Mouse (Mus musculus): Measurements from ENCODE around the gene Diras1.

DNA sequence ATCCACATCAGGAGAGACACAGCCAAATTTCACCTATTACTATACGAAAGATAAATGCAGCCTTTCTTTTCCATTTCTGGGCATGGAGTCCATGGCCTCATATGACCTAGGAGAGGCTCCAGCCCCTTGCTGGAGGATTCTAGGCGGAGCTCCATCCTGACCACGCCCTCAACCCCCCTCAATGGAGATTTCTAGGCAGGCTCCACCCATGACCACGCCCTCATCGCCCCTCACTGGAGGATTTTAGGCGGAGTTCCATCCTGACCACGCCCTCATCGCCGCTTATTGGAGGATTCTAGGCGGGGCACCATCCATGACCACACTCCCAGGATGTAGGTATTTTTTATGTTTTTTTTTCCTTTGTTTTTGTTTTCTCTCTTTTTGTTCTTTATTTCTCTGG lies 7.1 kb downstream of the Diras1 start:
- TF ChIP-seq GATA1 (IDR thresholded peaks at IDR 0.05; ENCODE audit: borderline replicate concordance, low read length) (no peak), FLI1 (IDR thresholded peaks at IDR 0.05; ENCODE audit: low read length) (no peak)
